Mouse (Mus musculus): ENCODE measurements around the gene Efcab11.

DNA sequence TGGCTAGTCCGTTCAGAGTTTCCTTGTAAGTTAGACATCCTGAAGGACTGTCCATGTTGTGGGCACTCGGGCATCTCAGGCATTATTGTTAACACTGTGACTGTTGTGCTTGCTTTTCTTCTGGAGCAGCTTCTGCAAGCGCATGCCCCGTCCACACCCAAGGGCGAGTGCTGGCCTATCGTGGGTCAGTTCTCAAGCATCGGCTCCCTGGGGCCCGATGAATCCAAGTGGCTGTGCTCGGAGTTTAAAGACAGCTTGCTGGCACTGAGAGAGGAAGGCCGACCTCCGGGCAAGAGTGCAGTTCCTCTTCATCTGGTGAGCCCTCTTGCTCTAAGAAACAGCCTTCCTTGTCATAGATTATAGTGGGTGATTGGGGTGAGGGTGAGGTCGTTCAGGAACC, 27.2 kb upstream of the Efcab11 start:
- TF ChIP-seq CTCF (IDR thresholded peaks at IDR 0.05; ENCODE audit: low read depth, low read length) = no peak
- TF ChIP-seq GATA1 (IDR thresholded peaks at IDR 0.05; ENCODE audit: borderline replicate concordance, low read length) = no peak
- TF ChIP-seq TAL1 (conservative IDR thresholded peaks at IDR 0.05; ENCODE audit: low read depth, low read length) = no peak
- no peak for TF ChIP-seq GATA2 (IDR thresholded peaks at IDR 0.05; ENCODE audit: borderline replicate concordance, low read depth, low read length)
- TF ChIP-seq POLR2AphosphoS5 (IDR thresholded peaks at IDR 0.05; ENCODE audit: insufficient replicate concordance, low read depth, low read length) = no peak
